Mouse (Mus musculus): ENCODE measurements around the gene Tfap2a. TPM values are rescaled to one million over a fixed set of nuclear protein-coding genes. Genes with fewer than 3 reads are reported as not detected.

The Tfap2a gene
- polyA plus RNA-seq, 1 experiment from 2014 or later, result 20.6 TPM

- ATAC-seq (ENCODE audit: low FRiP score) (no peak), DNase-seq (ENCODE audit: low spot score) (no peak)
- H3K9me3 ChIP-seq (ENCODE audit: control insufficient read depth, low read length), result no peaks in the 10 kb centered on the region
- H3K4me3 ChIP-seq (ENCODE audit: low read depth, low read length), result no peak overlapping the region
- no peaks in the 10 kb centered on the region; the same call in 1 of the 2 replicates for H3K4me1 ChIP-seq (replicated peaks; ENCODE audit: control insufficient read depth, insufficient read depth, low read length)
- H3K4me2 ChIP-seq (replicated peaks; ENCODE audit: low read depth, low read length), result no peak overlapping the region
- no peaks in the 10 kb centered on the region for H3K36me3 ChIP-seq (ENCODE audit: control insufficient read depth, insufficient read depth, low read length)
- WGBS, result under 1% methylated on average over 15 of the region's 15 CpGs
- H3K27me3 ChIP-seq (ENCODE audit: control insufficient read depth, insufficient read depth, low read length), result peaks cover 92% of the 10 kb centered on the region
- no peak overlapping the region for H3K27ac ChIP-seq (ENCODE audit: low read depth, low read length)
- H3K9ac ChIP-seq (ENCODE audit: low read depth, low read length), result no peak overlapping the region
Observed at GRCm38 (mm10) chr13:40737099-40737498, 1.1 kb downstream of the Tfap2a start.

DNA sequence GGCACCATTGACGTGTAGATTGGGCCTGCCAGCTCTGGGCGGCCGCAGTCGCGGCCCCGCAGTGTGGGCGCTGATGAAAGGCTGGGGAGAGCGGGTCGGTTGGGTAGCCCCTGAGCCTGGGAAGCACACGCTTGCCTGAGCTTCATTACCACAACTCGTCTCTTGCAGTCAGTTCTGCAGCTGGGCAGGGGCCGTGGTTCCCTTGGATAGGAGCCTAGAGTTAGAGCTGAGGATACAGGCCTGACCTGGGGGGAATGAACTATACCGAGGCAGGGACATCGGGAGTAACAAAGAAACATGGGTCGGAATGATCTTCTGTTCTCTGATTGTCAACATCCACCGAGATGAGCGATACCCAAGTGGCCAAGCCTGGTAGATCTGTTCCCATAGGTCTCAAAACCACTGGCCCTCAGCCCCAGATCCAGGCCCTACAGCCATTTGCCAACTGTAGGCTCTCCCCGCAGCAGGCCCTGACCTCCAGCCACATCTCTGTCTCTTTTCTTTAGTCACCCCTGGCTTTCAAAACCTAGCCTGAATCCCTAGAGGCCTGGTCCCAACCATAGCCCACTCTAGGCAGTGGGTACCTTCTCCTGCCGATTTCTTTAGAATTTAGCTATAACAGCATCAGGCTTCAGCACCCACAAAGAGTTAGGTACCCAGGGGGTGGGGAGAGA is 1.9 kb downstream of the Tfap2a start:
- no peak overlapping the region for H3K4me3 ChIP-seq (ENCODE audit: low read depth, low read length)
- 2% methylated on average over 19 of the region's 19 CpGs for WGBS

DNA sequence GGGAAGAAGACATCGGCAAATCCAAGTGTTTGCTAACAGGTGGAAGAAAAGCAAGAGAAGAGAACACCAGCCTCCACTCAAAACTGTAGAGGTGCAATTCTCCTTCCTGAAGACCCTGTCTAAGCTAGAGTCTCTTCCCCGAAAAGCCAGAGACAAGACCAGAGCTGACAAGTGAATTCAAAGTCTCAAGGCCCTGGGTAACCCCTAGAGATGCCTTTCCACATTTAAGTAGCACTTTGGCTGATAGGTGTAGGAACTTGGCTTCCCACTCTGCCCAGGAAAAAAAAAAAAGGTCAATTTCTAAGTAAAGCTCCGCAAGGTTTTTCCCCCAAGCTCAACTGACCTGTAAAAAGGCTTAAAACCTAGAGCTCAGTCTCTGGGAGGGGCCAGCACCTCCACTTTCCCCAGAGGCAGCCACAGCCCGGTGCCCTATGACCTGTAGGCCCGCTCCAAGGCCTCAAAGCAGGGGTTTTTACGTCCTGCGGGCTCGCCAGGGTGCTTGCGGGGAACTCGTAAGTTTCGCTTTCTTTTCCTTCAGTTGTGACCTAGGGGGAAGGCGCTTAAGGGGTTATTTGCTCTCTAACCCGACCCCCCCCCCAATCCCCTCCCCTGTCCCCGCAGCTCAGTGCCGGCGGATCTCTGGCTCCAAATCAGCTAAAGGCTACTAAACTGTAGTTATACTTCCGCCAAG is 2.6 kb downstream of the Tfap2a start:
- WGBS, result 3% methylated on average over 17 of the region's 17 CpGs
- Histone ChIP-seq H3K4me2 (replicated peaks; ENCODE audit: low read depth, low read length) (0 out of 2 replicates have a peak overlapping the region, but pooled peaks have one; percentile 3), H3K27ac (ENCODE audit: low read depth, low read length) (no peak overlapping the region), H3K4me3 (ENCODE audit: low read depth, low read length) (no peak overlapping the region), H3K36me3 (ENCODE audit: control insufficient read depth, insufficient read depth, low read length) (no peaks in the 10 kb centered on the region), H3K9me3 (ENCODE audit: control insufficient read depth, low read length) (no peaks in the 10 kb centered on the region), H3K27me3 (ENCODE audit: control insufficient read depth, insufficient read depth, low read length) (peaks cover 86% of the 10 kb centered on the region), H3K9ac (ENCODE audit: low read depth, low read length) (no peak overlapping the region), H3K4me1 (replicated peaks; ENCODE audit: control insufficient read depth, insufficient read depth, low read length) (no peaks in the 10 kb centered on the region; the same call in 1 of the 2 replicates)
- no peak for ATAC-seq (ENCODE audit: low FRiP score)
- DNase-seq (ENCODE audit: low spot score), result peak; percentile 53

More for the DNA sequence above, 1.9 kb downstream of the Tfap2a start:
- ATAC-seq (ENCODE audit: low FRiP score), result no peak
- no peaks in the 10 kb centered on the region for H3K36me3 ChIP-seq (ENCODE audit: control insufficient read depth, insufficient read depth, low read length)
- H3K4me2 ChIP-seq (replicated peaks; ENCODE audit: low read depth, low read length), result 0 out of 2 replicates have a peak overlapping the region, but pooled peaks have one; percentile 3
- peak; percentile 59 for DNase-seq (ENCODE audit: low spot score)
- H3K4me1 ChIP-seq (replicated peaks; ENCODE audit: control insufficient read depth, insufficient read depth, low read length), result no peaks in the 10 kb centered on the region; the same call in 1 of the 2 replicates
- no peak overlapping the region for H3K9ac ChIP-seq (ENCODE audit: low read depth, low read length)
- H3K9me3 ChIP-seq (ENCODE audit: control insufficient read depth, low read length), result no peaks in the 10 kb centered on the region
- peaks cover 92% of the 10 kb centered on the region for H3K27me3 ChIP-seq (ENCODE audit: control insufficient read depth, insufficient read depth, low read length)
- H3K27ac ChIP-seq (ENCODE audit: low read depth, low read length), result no peak overlapping the region

DNA sequence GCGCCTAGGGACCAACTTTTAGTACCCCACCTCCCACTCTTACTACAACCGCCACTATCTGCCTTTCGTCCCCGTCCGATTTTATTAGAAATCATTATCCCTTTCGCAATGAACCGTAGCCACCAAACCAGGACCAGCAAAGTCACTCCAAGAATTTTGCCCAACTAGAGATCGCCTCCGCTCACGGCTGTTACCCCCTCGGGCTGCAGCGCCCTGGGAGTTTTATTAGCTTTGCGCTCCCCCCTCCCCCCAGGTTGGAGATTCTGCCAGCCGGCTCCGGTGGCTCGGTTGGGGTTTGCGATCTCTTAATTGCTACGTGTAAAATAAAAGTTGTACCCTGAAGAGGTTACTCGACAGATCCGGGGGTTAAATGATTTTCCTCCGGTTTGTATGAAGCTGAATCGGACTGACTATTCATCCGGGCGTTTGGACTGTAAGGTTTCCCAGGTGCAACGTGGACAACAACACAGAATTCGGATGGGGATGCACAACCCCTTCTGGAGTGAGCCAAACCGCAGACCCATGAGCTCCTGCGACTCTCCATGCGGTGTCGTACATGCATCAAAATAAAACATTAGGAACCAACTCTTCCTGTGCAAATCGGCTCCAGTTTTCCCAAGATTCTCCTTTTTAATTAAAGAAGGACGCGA is 3.7 kb downstream of the Tfap2a start:
- DNase-seq (ENCODE audit: low spot score), result peak; percentile 62
- peak overlapping the region; percentile 49 for H3K4me3 ChIP-seq (ENCODE audit: low read depth, low read length)
- WGBS, result under 1% methylated on average over 33 of the region's 33 CpGs

GRCm38 (mm10) chr13:40733542-40734151 is 4.5 kb downstream of the Tfap2a start:
- peak overlapping the region; percentile 96; the same call in 1 of the 2 replicates for H3K27ac ChIP-seq (ENCODE audit: low read depth, low read length)
- H3K9me3 ChIP-seq (ENCODE audit: control insufficient read depth, low read length), result no peaks in the 10 kb centered on the region
- H3K4me2 ChIP-seq (replicated peaks; ENCODE audit: low read depth, low read length), result peak overlapping the region; percentile 32
- ATAC-seq (ENCODE audit: low FRiP score) (peak; percentile 34), DNase-seq (ENCODE audit: low spot score) (peak; percentile 73)
- peak overlapping the region; percentile 49 for H3K4me3 ChIP-seq (ENCODE audit: low read depth, low read length)
- H3K4me1 ChIP-seq (replicated peaks; ENCODE audit: control insufficient read depth, insufficient read depth, low read length), result no peaks in the 10 kb centered on the region; the same call in 1 of the 2 replicates
- H3K9ac ChIP-seq (ENCODE audit: low read depth, low read length), result peak overlapping the region; percentile 38; the same call in 1 of the 2 replicates
- H3K36me3 ChIP-seq (ENCODE audit: control insufficient read depth, insufficient read depth, low read length), result no peaks in the 10 kb centered on the region
- 0% methylated on average over 36 of the region's 38 CpGs for WGBS
- H3K27me3 ChIP-seq (ENCODE audit: control insufficient read depth, insufficient read depth, low read length), result peaks cover 81% of the 10 kb centered on the region

More for the DNA sequence above, 3.7 kb downstream of the Tfap2a start:
- Histone ChIP-seq H3K27ac (ENCODE audit: low read depth, low read length) (no peak overlapping the region), H3K36me3 (ENCODE audit: control insufficient read depth, insufficient read depth, low read length) (no peaks in the 10 kb centered on the region), H3K9me3 (ENCODE audit: control insufficient read depth, low read length) (no peaks in the 10 kb centered on the region), H3K9ac (ENCODE audit: low read depth, low read length) (no peak overlapping the region), H3K27me3 (ENCODE audit: control insufficient read depth, insufficient read depth, low read length) (peaks cover 82% of the 10 kb centered on the region), H3K4me2 (replicated peaks; ENCODE audit: low read depth, low read length) (peak overlapping the region; percentile 32), H3K4me1 (replicated peaks; ENCODE audit: control insufficient read depth, insufficient read depth, low read length) (no peaks in the 10 kb centered on the region; the same call in 1 of the 2 replicates)
- no peak for ATAC-seq (ENCODE audit: low FRiP score)

DNA sequence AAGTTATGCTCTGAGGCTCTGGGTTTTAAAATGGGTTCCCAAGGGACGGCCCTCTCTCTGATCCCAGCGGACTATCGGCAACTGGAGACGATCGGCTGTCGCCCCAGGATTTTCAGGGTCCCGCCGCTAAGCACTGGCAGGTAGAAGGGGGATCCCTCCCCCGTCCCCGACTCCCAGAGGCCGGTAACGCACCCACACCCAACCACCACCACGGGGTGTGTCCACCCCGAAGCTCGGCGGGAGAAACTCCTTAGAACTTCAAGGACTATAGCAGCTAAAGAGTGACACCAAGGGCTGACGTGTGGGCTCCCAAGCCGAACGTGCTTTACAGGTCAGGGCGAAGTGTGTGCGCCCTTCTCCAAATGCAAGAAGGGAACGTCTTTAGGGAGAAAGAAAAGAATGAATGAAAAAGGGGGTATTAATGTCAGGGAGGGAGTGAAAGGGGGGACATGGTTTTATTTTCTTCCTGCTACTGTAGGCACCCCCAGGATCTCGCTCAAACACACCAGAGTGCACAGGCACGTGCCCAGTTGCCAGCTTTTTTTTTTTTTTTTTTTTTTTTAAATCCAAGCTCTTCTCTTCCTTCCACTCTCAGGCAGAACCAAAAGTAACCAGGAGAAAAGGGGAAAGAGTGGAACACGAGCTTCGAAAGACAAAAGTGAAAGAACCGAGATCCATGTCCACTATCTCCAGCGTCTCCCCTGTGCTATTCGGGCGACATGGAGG is 5.2 kb downstream of the Tfap2a start:
- peak overlapping the region; percentile 38; the same call in 1 of the 2 replicates for H3K9ac ChIP-seq (ENCODE audit: low read depth, low read length)
- H3K27ac ChIP-seq (ENCODE audit: low read depth, low read length), result peak overlapping the region; percentile 96
- ATAC-seq (ENCODE audit: low FRiP score) (no peak), DNase-seq (ENCODE audit: low spot score) (peak; percentile 52)
- 2% methylated on average over 30 of the region's 30 CpGs for WGBS
- H3K4me3 ChIP-seq (ENCODE audit: low read depth, low read length), result peak overlapping the region; percentile 49
- H3K4me1 ChIP-seq (replicated peaks; ENCODE audit: control insufficient read depth, insufficient read depth, low read length), result no peaks in the 10 kb centered on the region; the same call in 1 of the 2 replicates
- peak overlapping the region; percentile 32 for H3K4me2 ChIP-seq (replicated peaks; ENCODE audit: low read depth, low read length)
- no peaks in the 10 kb centered on the region for H3K36me3 ChIP-seq (ENCODE audit: control insufficient read depth, insufficient read depth, low read length)
- peaks cover 81% of the 10 kb centered on the region for H3K27me3 ChIP-seq (ENCODE audit: control insufficient read depth, insufficient read depth, low read length)
- no peaks in the 10 kb centered on the region for H3K9me3 ChIP-seq (ENCODE audit: control insufficient read depth, low read length)

GRCm38 (mm10) chr13:40732085-40732484 is 6.1 kb downstream of the Tfap2a start:
- Histone ChIP-seq H3K4me3 (ENCODE audit: low read depth, low read length) (peak overlapping the region; percentile 49), H3K27me3 (ENCODE audit: control insufficient read depth, insufficient read depth, low read length) (peaks cover 77% of the 10 kb centered on the region), H3K4me1 (replicated peaks; ENCODE audit: control insufficient read depth, insufficient read depth, low read length) (no peaks in the 10 kb centered on the region; the same call in 1 of the 2 replicates), H3K9me3 (ENCODE audit: control insufficient read depth, low read length) (no peaks in the 10 kb centered on the region), H3K27ac (ENCODE audit: low read depth, low read length) (peak overlapping the region; percentile 96), H3K4me2 (replicated peaks; ENCODE audit: low read depth, low read length) (peak overlapping the region; percentile 70), H3K9ac (ENCODE audit: low read depth, low read length) (peak overlapping the region; percentile 74), H3K36me3 (ENCODE audit: control insufficient read depth, insufficient read depth, low read length) (no peaks in the 10 kb centered on the region)
- WGBS, result 0% methylated on average over 11 of the region's 11 CpGs
- no peak for ATAC-seq (ENCODE audit: low FRiP score)
- DNase-seq (ENCODE audit: low spot score), result peak; percentile 51

All from hindbrain, embryonic 11.5 days (tissue).